Mouse (Mus musculus): ENCODE measurements at regions not wholly inside any gene's neighbourhood (a gene's known extent, or its start where the extent isn't known, plus 50 kb on each side); places are given as distances from the start of the nearest gene placed in this dataset.
"Not testable (repeated sequence)": the region's sequence is repeated elsewhere in the genome, so short reads cannot be mapped to it uniquely, and the experiment has no call there.

- not testable (repeated sequence) for H3K9ac ChIP-seq (ENCODE audit: low read depth, low read length); H3K36me3 ChIP-seq (ENCODE audit: control insufficient read depth, insufficient read depth, low read length); ATAC-seq (ENCODE audit: low FRiP score); H3K27me3 ChIP-seq (ENCODE audit: control insufficient read depth, insufficient read depth, low read length); H3K27ac ChIP-seq (ENCODE audit: low read depth, low read length); DNase-seq (ENCODE audit: low spot score); H3K4me1 ChIP-seq (replicated peaks; ENCODE audit: control insufficient read depth, insufficient read depth, low read length); H3K4me2 ChIP-seq (replicated peaks; ENCODE audit: low read depth, low read length); H3K4me3 ChIP-seq (ENCODE audit: low read depth, low read length); H3K9me3 ChIP-seq (ENCODE audit: control insufficient read depth, low read length)
- WGBS: 68% methylated on average over 1 of the region's 1 CpGs
Measured at GRCm38 (mm10) chr6:82247652-82248051, 154.5 kb upstream of the Tacr1 start.

- DNase-seq (ENCODE audit: low spot score) (no peak), ATAC-seq (ENCODE audit: low FRiP score) (no peak)
- no peak overlapping the region for H3K4me2 ChIP-seq (replicated peaks; ENCODE audit: low read depth, low read length)
- WGBS: 79% methylated on average over 1 of the region's 1 CpGs
- no peak overlapping the region for H3K4me3 ChIP-seq (ENCODE audit: low read depth, low read length)
- no peaks in the 10 kb centered on the region for H3K4me1 ChIP-seq (replicated peaks; ENCODE audit: control insufficient read depth, insufficient read depth, low read length)
- no peaks in the 10 kb centered on the region for H3K36me3 ChIP-seq (ENCODE audit: control insufficient read depth, insufficient read depth, low read length)
- no peaks in the 10 kb centered on the region for H3K9me3 ChIP-seq (ENCODE audit: control insufficient read depth, low read length)
- H3K27ac ChIP-seq (ENCODE audit: low read depth, low read length): no peak overlapping the region
- H3K9ac ChIP-seq (ENCODE audit: low read depth, low read length): no peak overlapping the region
- H3K27me3 ChIP-seq (ENCODE audit: control insufficient read depth, insufficient read depth, low read length): no peaks in the 10 kb centered on the region
Measured at GRCm38 (mm10) chr6:82284494-82284893, 117.6 kb upstream of the Tacr1 start.

- no peak for ATAC-seq (ENCODE audit: low FRiP score)
- no peak overlapping the region for H3K27ac ChIP-seq (ENCODE audit: low read depth, low read length)
Measured at GRCm38 (mm10) chr6:82285233-82285632, 116.9 kb upstream of the Tacr1 start.

DNA sequence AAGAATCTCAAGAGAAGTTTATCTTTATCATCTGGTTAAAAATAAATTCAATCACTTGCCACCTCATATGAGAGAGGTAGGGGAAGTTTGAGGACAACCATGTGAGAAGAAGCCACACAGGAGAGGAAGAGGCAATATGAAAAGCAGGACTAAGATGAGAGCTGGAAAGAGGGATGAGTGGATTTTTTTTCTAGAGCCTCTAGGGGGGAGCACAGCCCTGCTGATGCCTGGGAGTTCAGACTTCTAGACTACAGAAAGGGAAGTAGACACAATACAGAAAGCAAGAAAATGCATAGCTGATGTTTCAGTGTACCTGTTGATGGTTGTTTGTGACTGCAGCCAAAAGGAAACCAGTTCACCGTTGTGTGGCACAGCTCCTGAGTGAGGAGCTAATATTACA lies 108.6 kb upstream of the Tacr1 start:
- Histone ChIP-seq H3K27ac (ENCODE audit: low read depth, low read length) (no peak overlapping the region), H3K4me3 (ENCODE audit: low read depth, low read length) (no peak overlapping the region), H3K27me3 (ENCODE audit: control insufficient read depth, insufficient read depth, low read length) (no peaks in the 10 kb centered on the region), H3K36me3 (ENCODE audit: control insufficient read depth, insufficient read depth, low read length) (no peaks in the 10 kb centered on the region), H3K4me2 (replicated peaks; ENCODE audit: low read depth, low read length) (no peak overlapping the region), H3K9ac (ENCODE audit: low read depth, low read length) (no peak overlapping the region), H3K9me3 (ENCODE audit: control insufficient read depth, low read length) (no peaks in the 10 kb centered on the region), H3K4me1 (replicated peaks; ENCODE audit: control insufficient read depth, insufficient read depth, low read length) (no peaks in the 10 kb centered on the region)
- ATAC-seq (ENCODE audit: low FRiP score): no peak
- no peak for DNase-seq (ENCODE audit: low spot score)
- 100% methylated on average over 1 of the region's 1 CpGs for WGBS

More at GRCm38 (mm10) chr6:82285233-82285632, 116.9 kb upstream of the Tacr1 start:
- no peak for DNase-seq (ENCODE audit: low spot score)
- Histone ChIP-seq H3K27me3 (ENCODE audit: control insufficient read depth, insufficient read depth, low read length) (no peaks in the 10 kb centered on the region), H3K4me1 (replicated peaks; ENCODE audit: control insufficient read depth, insufficient read depth, low read length) (no peaks in the 10 kb centered on the region), H3K36me3 (ENCODE audit: control insufficient read depth, insufficient read depth, low read length) (no peaks in the 10 kb centered on the region), H3K4me3 (ENCODE audit: low read depth, low read length) (no peak overlapping the region), H3K9ac (ENCODE audit: low read depth, low read length) (no peak overlapping the region), H3K4me2 (replicated peaks; ENCODE audit: low read depth, low read length) (no peak overlapping the region), H3K9me3 (ENCODE audit: control insufficient read depth, low read length) (no peaks in the 10 kb centered on the region)
- WGBS: 55% methylated on average over 6 of the region's 6 CpGs

GRCm38 (mm10) chr6:82296673-82297328 lies 105.3 kb upstream of the Tacr1 start:
- Histone ChIP-seq H3K9ac (ENCODE audit: low read depth, low read length) (no peak overlapping the region), H3K36me3 (ENCODE audit: control insufficient read depth, insufficient read depth, low read length) (no peaks in the 10 kb centered on the region), H3K4me2 (replicated peaks; ENCODE audit: low read depth, low read length) (no peak overlapping the region), H3K27ac (ENCODE audit: low read depth, low read length) (no peak overlapping the region), H3K9me3 (ENCODE audit: control insufficient read depth, low read length) (no peaks in the 10 kb centered on the region), H3K27me3 (ENCODE audit: control insufficient read depth, insufficient read depth, low read length) (no peaks in the 10 kb centered on the region), H3K4me3 (ENCODE audit: low read depth, low read length) (no peak overlapping the region), H3K4me1 (replicated peaks; ENCODE audit: control insufficient read depth, insufficient read depth, low read length) (no peaks in the 10 kb centered on the region)
- WGBS: 75% methylated on average over 4 of the region's 4 CpGs
- peak; percentile 35; the same call in 1 of the 2 replicates for ATAC-seq (ENCODE audit: low FRiP score)
- no peak for DNase-seq (ENCODE audit: low spot score)

GRCm38 (mm10) chr6:82302241-82302640 lies 99.9 kb upstream of the Tacr1 start:
- ATAC-seq (ENCODE audit: low FRiP score); H3K4me1 ChIP-seq (replicated peaks; ENCODE audit: control insufficient read depth, insufficient read depth, low read length); H3K9me3 ChIP-seq (ENCODE audit: control insufficient read depth, low read length); H3K27ac ChIP-seq (ENCODE audit: low read depth, low read length); H3K4me3 ChIP-seq (ENCODE audit: low read depth, low read length); DNase-seq (ENCODE audit: low spot score); H3K4me2 ChIP-seq (replicated peaks; ENCODE audit: low read depth, low read length); H3K27me3 ChIP-seq (ENCODE audit: control insufficient read depth, insufficient read depth, low read length); H3K36me3 ChIP-seq (ENCODE audit: control insufficient read depth, insufficient read depth, low read length); H3K9ac ChIP-seq (ENCODE audit: low read depth, low read length): not testable (repeated sequence)
- whole genome bisulfite sequencing: 67% methylated on average over 5 of the region's 5 CpGs

DNA sequence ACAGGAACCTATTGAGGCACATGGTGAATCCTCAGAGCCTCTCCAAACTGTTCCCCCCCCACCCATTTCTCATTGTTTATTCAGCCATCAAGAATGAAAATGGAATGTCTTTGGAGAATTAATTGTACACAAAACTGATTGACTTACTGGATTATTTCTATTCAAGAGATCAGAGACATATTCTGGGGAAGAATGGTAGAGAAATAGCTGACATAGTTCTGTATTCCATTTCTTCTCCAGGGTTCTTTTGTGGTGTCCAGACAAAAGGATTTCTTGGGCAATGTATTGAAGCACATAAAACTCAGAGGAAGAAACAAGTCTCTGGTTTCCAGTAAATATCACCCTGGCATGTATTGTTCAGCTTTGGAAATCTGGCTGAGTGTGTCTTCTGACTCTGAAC lies 88.4 kb upstream of the Tacr1 start:
- no peak overlapping the region for H3K9ac ChIP-seq (ENCODE audit: low read depth, low read length)
- DNase-seq (ENCODE audit: low spot score) (no peak), ATAC-seq (ENCODE audit: low FRiP score) (no peak)
- H3K4me1 ChIP-seq (replicated peaks; ENCODE audit: control insufficient read depth, insufficient read depth, low read length): no peaks in the 10 kb centered on the region
- H3K9me3 ChIP-seq (ENCODE audit: control insufficient read depth, low read length): no peaks in the 10 kb centered on the region
- H3K27ac ChIP-seq (ENCODE audit: low read depth, low read length): no peak overlapping the region
- H3K36me3 ChIP-seq (ENCODE audit: control insufficient read depth, insufficient read depth, low read length): no peaks in the 10 kb centered on the region
- no peaks in the 10 kb centered on the region for H3K27me3 ChIP-seq (ENCODE audit: control insufficient read depth, insufficient read depth, low read length)
- H3K4me2 ChIP-seq (replicated peaks; ENCODE audit: low read depth, low read length): no peak overlapping the region
- no peak overlapping the region for H3K4me3 ChIP-seq (ENCODE audit: low read depth, low read length)
